Mouse (Mus musculus): ENCODE data around the gene Leng1.
A peak's percentile ranks its signal among the peaks of the same experiment; 100 is the strongest.

Gene Leng1

GRCm38 (mm10) chr7:3692382-3692986, 26.8 kb upstream of the Leng1 start, which contains the start of gene Tsen34:
TSS of gene Tsen34 (plus strand) at chr7:3692863.
- no peak for DNase-seq (ENCODE audit: low read depth, low spot score)

DNA sequence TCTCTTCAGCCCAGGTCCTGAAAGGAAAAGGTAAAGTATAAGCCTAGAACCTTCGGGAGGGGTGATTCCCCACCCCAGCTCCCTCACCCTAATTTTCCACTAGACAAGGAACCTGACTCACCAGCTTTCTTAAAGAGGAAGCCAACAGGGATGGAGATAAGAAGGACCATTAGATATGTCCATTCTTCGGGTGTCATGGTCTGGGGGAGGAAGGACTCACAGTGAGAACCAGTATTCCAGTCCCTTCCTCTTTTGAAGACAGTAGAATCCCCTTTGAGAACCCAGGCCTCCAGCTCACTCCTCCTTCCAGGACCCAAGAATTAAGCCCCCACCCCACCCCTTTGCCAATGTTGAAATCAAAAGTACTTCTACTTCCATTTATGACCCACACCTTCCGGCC, 26.3 kb upstream of the Leng1 start:
- no peak for DNase-seq (ENCODE audit: low read depth, low spot score)

DNA sequence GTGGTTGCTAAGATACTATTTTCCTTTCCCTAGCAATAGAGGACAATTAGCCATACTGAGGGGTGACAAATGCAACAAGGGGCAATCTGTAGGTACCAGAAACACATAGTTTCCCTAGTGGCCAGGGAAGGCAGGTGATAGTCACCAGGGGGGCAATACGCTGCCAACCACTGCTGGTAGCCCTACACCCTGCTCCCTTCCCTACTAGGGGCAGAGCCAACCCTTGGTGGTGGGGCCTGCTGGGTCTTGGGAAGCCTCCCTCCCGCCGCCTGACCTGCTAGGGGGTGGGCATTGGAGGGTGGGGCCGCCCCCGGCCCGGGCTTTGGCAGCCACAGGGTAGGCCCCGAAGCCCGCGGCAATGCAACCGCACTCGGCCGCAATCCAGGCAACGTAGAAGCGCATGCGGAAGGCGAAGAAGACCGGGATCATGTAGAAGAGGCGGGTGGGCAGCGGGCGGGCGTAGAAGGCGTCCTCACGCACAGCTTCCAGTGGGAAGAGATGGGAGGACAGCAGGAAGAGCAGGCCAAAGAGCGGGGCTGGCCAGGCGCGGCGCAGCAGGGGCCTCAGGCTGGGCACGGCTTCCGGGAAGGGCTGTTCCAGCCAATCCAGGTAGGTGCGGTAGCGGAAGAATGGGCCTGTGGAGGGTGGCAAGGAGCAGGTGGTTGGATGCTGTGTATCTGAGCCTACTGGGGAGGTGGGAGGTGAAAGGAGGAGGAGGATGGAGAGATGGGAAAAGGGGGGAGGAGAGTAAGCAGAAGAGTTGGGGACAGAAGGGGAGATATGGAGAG, 20.0 kb upstream of the Leng1 start:
- DNase-seq (ENCODE audit: low read depth, low spot score): no peak

GRCm38 (mm10) chr7:3684698-3685097, 19.1 kb upstream of the Leng1 start:
- no peak for DNase-seq (ENCODE audit: low read depth, low spot score)

DNA sequence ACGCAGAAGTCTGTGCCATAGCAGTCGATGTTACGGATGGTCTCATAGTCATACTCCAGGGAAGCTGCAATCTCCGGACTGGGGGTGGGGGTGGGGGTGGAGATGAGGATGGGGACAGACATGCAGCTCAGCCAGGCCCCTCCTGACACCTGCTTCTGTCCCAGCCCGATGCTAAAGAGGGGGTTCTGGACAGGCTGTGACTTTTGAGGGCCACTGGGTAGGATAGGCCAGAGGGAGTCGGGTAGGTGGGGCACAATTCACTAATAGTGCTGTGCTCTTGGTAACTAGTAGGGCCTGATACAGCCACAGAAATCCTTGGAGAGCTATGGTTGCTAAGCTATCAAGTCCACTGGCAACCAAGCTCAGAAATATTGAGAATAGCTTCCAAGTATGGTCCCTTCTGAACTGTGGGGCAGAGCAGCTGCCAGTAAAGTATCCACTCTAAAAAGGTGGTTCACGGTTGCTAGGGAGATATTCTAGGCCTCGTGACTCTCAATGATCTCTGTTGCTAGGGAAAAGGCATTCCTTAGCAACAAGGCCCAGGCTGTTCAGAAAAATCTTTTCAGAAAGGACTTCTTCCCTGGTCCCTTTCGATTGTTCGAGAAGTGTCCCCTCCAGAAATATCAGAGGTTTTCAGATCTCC, 18.4 kb upstream of the Leng1 start:
- no peak for DNase-seq (ENCODE audit: low read depth, low spot score)

DNA sequence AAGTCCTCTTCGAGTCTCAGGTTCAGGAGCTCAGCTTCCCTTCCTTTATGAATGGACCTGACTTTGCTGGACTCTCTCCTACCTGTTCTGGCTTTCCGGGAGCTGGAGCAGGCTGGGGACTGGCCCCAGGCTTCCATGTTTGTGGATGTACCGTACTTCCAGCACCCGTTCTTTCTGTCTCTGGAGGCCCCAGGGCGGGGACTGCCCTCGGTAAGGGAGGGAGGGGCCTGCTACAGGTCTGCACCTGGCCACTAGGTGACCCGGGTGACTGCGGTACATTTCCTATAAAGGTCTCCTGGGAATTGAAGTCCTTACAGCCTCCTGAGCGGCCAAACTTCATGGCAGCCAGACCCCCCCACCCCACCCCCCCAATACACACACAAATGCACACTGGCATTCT, 11.7 kb upstream of the Leng1 start, which contains the start of gene Tmc4:
Tmc4 (minus strand) TSS at position 212 of the 400 bp plus-strand sequence.
- DNase-seq (ENCODE audit: low read depth, low spot score): no peak

- no peak for DNase-seq (ENCODE audit: low read depth, low spot score)
Observed at GRCm38 (mm10) chr7:3676371-3676770, 10.7 kb upstream of the Leng1 start.

GRCm38 (mm10) chr7:3675228-3675548, 9.5 kb upstream of the Leng1 start:
- DNase-seq (ENCODE audit: low read depth, low spot score): no peak

DNA sequence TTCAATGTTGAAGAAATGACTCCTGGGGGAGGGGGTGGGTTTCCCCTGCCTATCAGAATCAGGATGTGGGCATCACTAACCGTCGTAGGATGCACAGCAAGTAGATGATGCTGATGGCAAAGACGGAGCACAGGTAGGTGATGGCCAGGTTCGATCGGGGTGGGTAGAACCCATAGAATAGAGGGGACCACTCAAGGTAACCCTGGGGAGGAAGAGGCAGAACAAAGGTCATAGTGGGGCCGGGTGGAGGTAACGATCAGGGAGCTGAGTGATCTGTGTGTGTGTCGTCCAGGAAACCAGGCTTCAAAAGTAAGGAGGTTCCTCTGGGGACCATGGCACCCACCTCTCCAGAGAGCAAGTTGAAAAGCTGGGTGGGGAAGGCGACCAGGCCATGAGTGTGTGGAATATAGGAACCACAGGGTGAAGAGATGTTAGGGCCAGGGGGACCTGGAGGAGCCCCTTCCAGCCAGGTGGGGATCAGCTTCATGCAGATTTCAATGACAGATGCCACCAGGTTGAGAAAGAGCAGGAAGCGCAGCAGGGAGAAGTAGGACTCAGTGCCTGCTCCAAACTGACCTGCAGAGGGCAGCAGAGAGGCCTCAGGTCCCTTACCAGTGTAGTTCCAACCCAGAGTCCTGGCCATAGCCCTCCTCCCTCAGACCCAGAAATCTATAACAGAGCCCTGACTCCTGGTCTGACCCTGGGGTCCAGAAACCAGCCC, 9.0 kb upstream of the Leng1 start:
- DNase-seq (ENCODE audit: low read depth, low spot score): peak; percentile 85

DNA sequence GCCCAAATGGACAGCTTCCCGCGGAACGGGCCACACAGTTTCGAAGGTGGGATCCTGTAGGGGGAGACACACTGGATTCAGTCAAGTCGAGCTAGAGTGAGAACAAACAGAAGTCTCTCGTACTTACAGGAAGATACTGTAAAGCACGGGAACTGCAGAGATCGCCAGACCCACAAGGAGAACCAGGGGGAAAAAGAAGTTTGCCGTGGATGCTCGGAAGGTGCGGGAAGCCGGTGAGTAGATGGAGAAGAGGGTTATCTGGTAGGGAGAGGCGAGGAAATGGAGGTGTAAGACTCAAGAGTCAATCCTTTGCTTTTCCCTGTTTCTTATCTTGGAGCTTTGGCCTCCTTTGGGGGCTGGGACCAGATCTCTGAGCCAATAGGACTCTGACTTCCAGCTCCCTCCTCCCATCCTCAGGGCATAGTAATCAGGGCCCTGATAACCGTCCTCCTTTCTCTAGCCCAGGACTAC, 1.3 kb upstream of the Leng1 start:
- no peak for DNase-seq (ENCODE audit: low read depth, low spot score)

DNA sequence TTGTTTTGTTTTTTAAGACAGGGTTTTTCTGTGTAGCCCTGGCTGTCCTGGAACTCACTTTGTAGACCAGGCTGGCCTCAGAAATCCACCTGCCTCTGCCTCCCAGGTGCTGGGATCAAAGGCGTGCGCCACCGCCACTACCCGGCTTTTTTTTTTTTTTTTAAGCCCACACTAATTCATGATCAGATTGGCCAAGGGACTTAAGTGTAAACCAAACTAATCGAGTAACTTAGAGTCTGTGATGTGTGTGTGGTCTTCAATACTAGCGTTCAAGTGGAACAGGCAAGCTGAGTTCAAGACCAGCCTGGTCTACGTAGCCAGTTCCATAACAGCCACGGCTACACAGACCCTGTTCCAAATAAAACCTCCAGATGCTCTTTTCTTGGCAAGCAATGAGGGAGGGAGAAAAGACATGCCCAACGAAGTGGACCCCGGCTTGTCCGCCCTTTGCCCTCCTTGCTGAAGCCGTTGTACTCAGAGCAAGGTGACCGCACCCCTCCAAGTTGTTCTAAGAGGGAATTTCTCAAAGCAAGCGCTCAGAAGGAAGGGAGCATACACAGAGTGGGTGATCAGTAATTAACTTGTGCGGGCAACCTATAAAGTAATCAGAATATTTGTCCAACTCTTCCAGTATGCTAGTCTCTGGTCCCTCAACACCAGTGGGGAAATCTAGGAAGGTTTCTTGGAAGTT, 971 bp downstream of the Leng1 start:
- no peak for DNase-seq (ENCODE audit: low read depth, low spot score)

- DNase-seq (ENCODE audit: low read depth, low spot score): no peak
Observed at GRCm38 (mm10) chr7:3658578-3658977, 7.1 kb downstream of the Leng1 start.

GRCm38 (mm10) chr7:3656966-3657365, 8.7 kb downstream of the Leng1 start:
- no peak for DNase-seq (ENCODE audit: low read depth, low spot score)

DNA sequence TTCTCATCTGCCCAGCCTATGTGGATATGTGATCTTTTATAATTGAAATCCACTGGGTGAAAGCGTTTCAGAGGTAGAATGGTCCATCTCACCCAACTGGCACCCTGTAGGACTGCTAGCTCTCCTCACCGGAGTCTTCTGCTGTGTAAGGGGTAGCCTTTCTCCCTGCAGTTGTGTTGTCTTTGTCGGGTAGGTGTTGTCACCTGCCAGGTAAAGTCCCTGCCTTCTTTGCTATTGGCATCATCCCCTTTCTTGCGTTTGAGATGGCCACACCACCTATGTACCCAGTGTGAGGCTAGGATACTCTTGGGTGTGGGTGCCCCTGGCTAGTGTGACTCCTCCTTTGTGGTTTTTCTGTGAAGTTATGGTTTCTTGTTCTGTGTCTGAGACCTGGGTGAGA, 19.0 kb downstream of the Leng1 start:
- DNase-seq (ENCODE audit: low read depth, low spot score): no peak

DNA sequence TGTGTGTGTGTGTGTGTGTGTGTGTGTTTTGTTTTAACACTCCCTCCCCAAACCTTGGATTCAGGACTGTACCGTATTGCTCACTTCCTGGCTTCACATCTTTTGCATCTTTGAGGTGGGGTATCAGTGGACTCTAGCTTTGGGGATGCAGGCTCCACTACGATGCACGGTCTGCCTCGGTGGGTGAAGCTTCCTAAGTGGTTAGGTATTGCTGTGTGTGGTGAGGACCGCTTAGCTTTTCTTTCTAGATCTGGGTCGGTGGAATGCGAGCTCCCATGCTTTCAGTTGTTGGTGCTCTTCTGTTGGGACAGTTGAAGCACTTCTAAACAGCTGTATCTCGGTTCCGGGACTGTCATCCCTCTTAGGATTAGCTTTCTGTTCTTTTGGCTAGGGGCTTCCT, 19.5 kb downstream of the Leng1 start:
- DNase-seq (ENCODE audit: low read depth, low spot score): no peak

- DNase-seq (ENCODE audit: low read depth, low spot score): no peak
Observed at GRCm38 (mm10) chr7:3645488-3646025, 20.1 kb downstream of the Leng1 start.

GRCm38 (mm10) chr7:3644672-3645487, 20.8 kb downstream of the Leng1 start, which contains the start of gene Cnot3:
TSS of gene Cnot3 (plus strand) at chr7:3645268.
- peak; percentile 99 for DNase-seq (ENCODE audit: low read depth, low spot score)

- no peak for DNase-seq (ENCODE audit: low read depth, low spot score)
Observed at GRCm38 (mm10) chr7:3644348-3644671, 21.3 kb downstream of the Leng1 start.

GRCm38 (mm10) chr7:3643843-3644242, 21.8 kb downstream of the Leng1 start:
- no peak for DNase-seq (ENCODE audit: low read depth, low spot score)

DNA sequence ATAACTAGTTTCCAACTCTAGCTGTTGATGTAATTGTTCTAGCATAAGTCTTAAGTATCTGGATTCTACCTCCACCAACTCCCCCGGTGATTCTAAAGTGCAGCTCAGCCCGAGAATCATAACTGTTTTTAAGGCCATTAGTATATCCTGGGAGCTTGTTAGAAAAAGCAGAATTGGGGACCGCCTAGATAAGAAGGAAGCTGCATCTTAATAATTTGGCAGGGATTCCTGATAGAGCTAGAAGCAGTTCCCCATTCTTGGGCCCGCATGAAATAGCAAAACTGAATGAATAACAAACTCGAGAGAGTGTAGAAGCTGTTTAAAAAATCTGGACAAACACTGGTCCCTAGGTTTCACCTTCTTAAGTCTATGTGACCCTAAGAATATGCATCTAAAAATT, 22.2 kb downstream of the Leng1 start:
- no peak for DNase-seq (ENCODE audit: low read depth, low spot score)

GRCm38 (mm10) chr7:3630478-3630815, 35.2 kb downstream of the Leng1 start:
- no peak for DNase-seq (ENCODE audit: low read depth, low spot score)
